Mouse (Mus musculus): ENCODE measurements around the gene Bbc3. TPM values are rescaled to one million over a fixed set of nuclear protein-coding genes. Genes with fewer than 3 reads are reported as not detected.

Bbc3 gene
- polyA plus RNA-seq, 1 experiment from 2014 or later, result 8.0 TPM

DNA sequence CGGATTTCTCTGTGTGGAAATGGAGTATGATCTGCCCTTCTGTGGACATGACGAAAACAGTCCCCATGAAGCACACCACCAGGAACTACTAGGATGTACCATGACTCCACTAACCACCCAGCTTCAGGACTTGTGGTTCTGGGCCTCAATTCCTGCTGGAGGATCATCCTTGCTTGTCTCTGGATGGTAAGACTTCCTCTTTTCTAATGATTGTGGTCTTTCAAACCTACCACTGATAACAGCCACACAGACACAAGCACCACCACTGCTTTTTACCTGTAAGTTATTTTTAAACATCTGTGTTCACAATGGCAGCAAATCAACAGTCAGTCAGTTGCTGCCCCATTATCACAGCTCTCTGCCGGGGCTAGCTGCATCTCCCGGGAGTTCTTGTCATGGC lies 37.1 kb downstream of the Bbc3 start:
- Histone ChIP-seq H3K9ac (ENCODE audit: low read length) (no peak overlapping the region), H3K4me3 (ENCODE audit: low read depth, low read length) (no peak overlapping the region), H3K27me3 (ENCODE audit: control insufficient read depth, insufficient read depth, low read length) (no peaks in the 10 kb centered on the region), H3K36me3 (ENCODE audit: control insufficient read depth, insufficient read depth, low read length) (no peaks in the 10 kb centered on the region; the same call in 1 of the 2 replicates), H3K9me3 (ENCODE audit: control insufficient read depth, low read length) (no peaks in the 10 kb centered on the region), H3K4me2 (ENCODE audit: low read depth, low read length, severe bottlenecking) (no peak overlapping the region), H3K27ac (ENCODE audit: low read depth, low read length) (no peak overlapping the region), H3K4me1 (replicated peaks; ENCODE audit: control insufficient read depth, insufficient read depth, low read length) (no peaks in the 10 kb centered on the region)
- DNase-seq (ENCODE audit: low spot score), result no peak
- no peak for ATAC-seq (replicated peaks; ENCODE audit: low FRiP score)
- 91% methylated on average over 4 of the region's 4 CpGs for WGBS

DNA sequence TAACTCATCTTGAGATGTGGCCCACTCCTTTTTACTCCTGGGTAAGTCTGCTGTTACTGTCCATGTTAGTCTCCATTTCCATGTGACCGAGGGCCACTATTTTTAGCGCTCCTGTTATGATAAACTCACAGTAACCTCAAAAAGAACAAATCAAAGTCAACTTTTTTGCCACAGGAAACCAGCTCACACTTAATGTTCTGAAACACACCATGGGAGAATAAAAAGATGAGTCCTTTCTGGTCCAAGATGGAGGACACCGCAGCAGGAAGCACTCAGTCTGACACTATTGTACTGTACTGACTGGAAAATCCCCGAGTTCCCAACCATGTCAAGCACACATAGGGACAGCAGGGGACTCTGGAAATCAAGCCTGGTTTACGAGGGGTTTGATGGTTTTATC lies 41.8 kb downstream of the Bbc3 start:
- 90% methylated on average over 5 of the region's 5 CpGs for WGBS
- Histone ChIP-seq H3K9me3 (ENCODE audit: control insufficient read depth, low read length) (no peaks in the 10 kb centered on the region), H3K4me3 (ENCODE audit: low read depth, low read length) (no peak overlapping the region), H3K36me3 (ENCODE audit: control insufficient read depth, insufficient read depth, low read length) (peaks cover 11% of the 10 kb centered on the region), H3K4me2 (ENCODE audit: low read depth, low read length, severe bottlenecking) (no peak overlapping the region), H3K27me3 (ENCODE audit: control insufficient read depth, insufficient read depth, low read length) (no peaks in the 10 kb centered on the region), H3K9ac (ENCODE audit: low read length) (no peak overlapping the region), H3K27ac (ENCODE audit: low read depth, low read length) (no peak overlapping the region), H3K4me1 (replicated peaks; ENCODE audit: control insufficient read depth, insufficient read depth, low read length) (no peaks in the 10 kb centered on the region)
- DNase-seq (ENCODE audit: low spot score) (no peak), ATAC-seq (replicated peaks; ENCODE audit: low FRiP score) (no peak)

DNA sequence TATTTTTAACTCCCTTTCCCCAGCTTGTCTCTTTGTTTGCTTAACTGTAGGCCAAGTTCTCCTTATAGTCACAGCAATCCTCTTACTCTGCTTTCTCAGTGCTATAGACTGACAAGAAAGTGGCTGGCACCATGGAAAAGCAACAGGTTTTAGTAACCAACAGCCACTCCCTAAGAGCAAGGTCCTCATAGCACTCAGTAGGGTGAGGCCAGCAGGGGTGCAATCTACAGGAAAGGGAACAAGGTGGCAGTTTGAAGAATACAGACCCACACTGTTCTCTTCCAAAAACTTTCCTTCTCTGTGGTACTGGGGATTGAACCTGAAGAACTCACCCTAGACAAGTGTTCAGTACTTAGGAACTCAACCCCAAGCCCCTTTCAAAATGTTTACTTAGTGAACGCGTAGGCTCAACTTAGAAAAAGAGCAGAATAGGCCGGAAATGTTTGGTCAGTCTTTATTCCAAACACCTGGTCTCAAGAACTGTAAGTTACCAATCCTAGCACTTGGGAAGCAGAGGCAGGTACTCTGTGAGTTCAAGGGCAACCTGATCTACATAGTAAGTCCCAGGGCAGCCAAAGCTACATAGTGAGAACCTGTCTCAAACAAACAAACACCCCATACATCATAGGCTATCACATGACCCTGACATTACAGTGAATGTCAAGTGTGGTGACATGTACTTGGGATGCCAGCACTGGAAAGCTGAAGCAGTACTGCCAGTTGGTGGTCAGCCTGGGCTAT lies 47.8 kb downstream of the Bbc3 start:
- Histone ChIP-seq H3K4me1 (replicated peaks; ENCODE audit: control insufficient read depth, insufficient read depth, low read length) (no peaks in the 10 kb centered on the region), H3K9me3 (ENCODE audit: control insufficient read depth, low read length) (no peaks in the 10 kb centered on the region), H3K27me3 (ENCODE audit: control insufficient read depth, insufficient read depth, low read length) (no peaks in the 10 kb centered on the region), H3K9ac (ENCODE audit: low read length) (no peak overlapping the region), H3K4me3 (ENCODE audit: low read depth, low read length) (no peak overlapping the region), H3K27ac (ENCODE audit: low read depth, low read length) (no peak overlapping the region), H3K4me2 (ENCODE audit: low read depth, low read length, severe bottlenecking) (no peak overlapping the region), H3K36me3 (ENCODE audit: control insufficient read depth, insufficient read depth, low read length) (peaks cover 17% of the 10 kb centered on the region)
- ATAC-seq (replicated peaks; ENCODE audit: low FRiP score) (no peak), DNase-seq (ENCODE audit: low spot score) (no peak)
- WGBS, result 95% methylated on average over 3 of the region's 3 CpGs

DNA sequence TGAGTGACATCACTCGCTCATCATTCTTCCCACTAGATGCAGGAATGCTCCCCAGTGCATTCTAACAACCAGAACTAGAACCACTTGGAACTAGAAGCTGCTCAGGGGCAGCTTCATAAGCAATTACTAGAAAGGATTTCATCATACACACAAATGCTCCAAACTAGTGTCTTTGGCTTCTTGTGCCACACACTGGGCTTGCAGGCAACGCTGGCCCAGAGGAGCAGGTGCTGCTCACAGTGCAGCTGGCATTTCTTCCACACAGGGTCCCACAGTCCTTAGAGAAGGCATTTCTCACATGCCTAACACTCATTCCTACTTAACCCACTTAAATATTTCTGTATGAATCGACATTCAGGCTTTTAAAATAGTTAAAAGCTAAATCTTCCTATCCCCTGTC lies 49.4 kb downstream of the Bbc3 start:
- H3K9ac ChIP-seq (ENCODE audit: low read length), result no peak overlapping the region
- no peaks in the 10 kb centered on the region for H3K9me3 ChIP-seq (ENCODE audit: control insufficient read depth, low read length)
- no peaks in the 10 kb centered on the region for H3K27me3 ChIP-seq (ENCODE audit: control insufficient read depth, insufficient read depth, low read length)
- H3K36me3 ChIP-seq (ENCODE audit: control insufficient read depth, insufficient read depth, low read length), result peaks cover 12% of the 10 kb centered on the region
- H3K27ac ChIP-seq (ENCODE audit: low read depth, low read length), result no peak overlapping the region
- no peak overlapping the region for H3K4me3 ChIP-seq (ENCODE audit: low read depth, low read length)
- DNase-seq (ENCODE audit: low spot score), result no peak
- no peak for ATAC-seq (replicated peaks; ENCODE audit: low FRiP score)
- no peaks in the 10 kb centered on the region; the same call in 1 of the 2 replicates for H3K4me1 ChIP-seq (replicated peaks; ENCODE audit: control insufficient read depth, insufficient read depth, low read length)
- no peak overlapping the region for H3K4me2 ChIP-seq (ENCODE audit: low read depth, low read length, severe bottlenecking)
- whole genome bisulfite sequencing, result 94% methylated on average over 3 of the region's 3 CpGs

DNA sequence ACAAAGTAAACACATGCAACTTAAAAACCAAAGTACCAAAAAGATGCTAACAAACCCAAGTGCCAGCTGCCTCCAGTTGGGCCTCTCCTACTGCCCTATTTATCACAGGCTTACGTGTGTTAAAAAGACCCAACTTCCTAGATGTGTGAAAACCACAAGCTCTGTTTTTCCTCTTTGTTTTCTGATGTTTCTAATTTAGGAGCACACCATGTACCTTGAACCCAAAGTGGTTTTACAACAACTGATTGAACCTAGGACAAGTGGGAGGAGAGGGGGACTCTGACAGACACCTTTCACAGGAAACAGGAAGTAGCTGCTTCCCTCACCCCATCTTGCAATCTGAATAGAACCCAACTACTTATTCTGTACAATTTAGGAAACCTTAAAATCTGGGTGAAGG lies 56.1 kb downstream of the Bbc3 start:
- H3K9ac ChIP-seq (ENCODE audit: low read length), result no peak overlapping the region
- no peaks in the 10 kb centered on the region for H3K27me3 ChIP-seq (ENCODE audit: control insufficient read depth, insufficient read depth, low read length)
- ATAC-seq (replicated peaks; ENCODE audit: low FRiP score) (no peak), DNase-seq (ENCODE audit: low spot score) (no peak)
- H3K27ac ChIP-seq (ENCODE audit: low read depth, low read length), result 0 out of 2 replicates have a peak overlapping the region, but pooled peaks have one; percentile 54
- 69% methylated on average over 1 of the region's 1 CpGs for WGBS
- peaks cover 15% of the 10 kb centered on the region for H3K4me1 ChIP-seq (replicated peaks; ENCODE audit: control insufficient read depth, insufficient read depth, low read length)
- no peaks in the 10 kb centered on the region for H3K9me3 ChIP-seq (ENCODE audit: control insufficient read depth, low read length)
- peaks cover 9% of the 10 kb centered on the region; the same call in 1 of the 2 replicates for H3K36me3 ChIP-seq (ENCODE audit: control insufficient read depth, insufficient read depth, low read length)
- no peak overlapping the region for H3K4me3 ChIP-seq (ENCODE audit: low read depth, low read length)
- no peak overlapping the region for H3K4me2 ChIP-seq (ENCODE audit: low read depth, low read length, severe bottlenecking)

DNA sequence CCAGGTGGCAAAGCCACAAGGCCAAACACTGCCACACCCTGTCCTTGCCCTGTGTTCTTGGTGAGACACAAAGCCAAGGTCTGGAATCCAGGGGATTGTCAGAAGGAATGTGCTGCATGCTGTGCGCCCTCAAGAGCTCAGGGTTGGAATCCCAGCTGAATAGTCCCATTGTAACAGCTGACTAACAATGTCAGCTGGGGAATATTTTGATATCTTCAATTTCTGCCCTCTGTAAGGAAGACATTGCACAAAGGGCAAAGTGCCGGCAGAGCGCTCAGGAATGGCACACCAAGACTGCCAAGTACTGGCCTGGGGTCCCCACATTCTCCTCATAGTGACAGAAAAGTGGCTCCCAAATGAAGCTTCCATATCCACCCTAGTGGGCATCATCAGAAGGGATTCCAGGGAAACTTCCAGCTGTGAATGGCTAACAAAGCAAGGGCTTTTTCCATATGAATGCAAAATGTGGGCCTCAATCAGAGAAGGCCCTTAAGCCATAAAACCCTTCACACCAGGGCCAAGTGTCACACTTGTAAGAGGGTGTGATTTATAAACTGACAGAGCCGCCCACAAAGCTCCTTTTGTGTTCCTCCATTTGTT lies 56.8 kb downstream of the Bbc3 start:
- Histone ChIP-seq H3K4me3 (ENCODE audit: low read depth, low read length) (no peak overlapping the region), H3K9me3 (ENCODE audit: control insufficient read depth, low read length) (no peaks in the 10 kb centered on the region), H3K9ac (ENCODE audit: low read length) (no peak overlapping the region), H3K36me3 (ENCODE audit: control insufficient read depth, insufficient read depth, low read length) (peaks cover 9% of the 10 kb centered on the region; the same call in 1 of the 2 replicates), H3K27me3 (ENCODE audit: control insufficient read depth, insufficient read depth, low read length) (no peaks in the 10 kb centered on the region), H3K27ac (ENCODE audit: low read depth, low read length) (peak overlapping the region; percentile 54), H3K4me2 (ENCODE audit: low read depth, low read length, severe bottlenecking) (no peak overlapping the region), H3K4me1 (replicated peaks; ENCODE audit: control insufficient read depth, insufficient read depth, low read length) (peaks cover 15% of the 10 kb centered on the region)
- 15% methylated on average over 4 of the region's 4 CpGs for WGBS
- ATAC-seq (replicated peaks; ENCODE audit: low FRiP score) (peak; percentile 82), DNase-seq (ENCODE audit: low spot score) (peak; percentile 59)

DNA sequence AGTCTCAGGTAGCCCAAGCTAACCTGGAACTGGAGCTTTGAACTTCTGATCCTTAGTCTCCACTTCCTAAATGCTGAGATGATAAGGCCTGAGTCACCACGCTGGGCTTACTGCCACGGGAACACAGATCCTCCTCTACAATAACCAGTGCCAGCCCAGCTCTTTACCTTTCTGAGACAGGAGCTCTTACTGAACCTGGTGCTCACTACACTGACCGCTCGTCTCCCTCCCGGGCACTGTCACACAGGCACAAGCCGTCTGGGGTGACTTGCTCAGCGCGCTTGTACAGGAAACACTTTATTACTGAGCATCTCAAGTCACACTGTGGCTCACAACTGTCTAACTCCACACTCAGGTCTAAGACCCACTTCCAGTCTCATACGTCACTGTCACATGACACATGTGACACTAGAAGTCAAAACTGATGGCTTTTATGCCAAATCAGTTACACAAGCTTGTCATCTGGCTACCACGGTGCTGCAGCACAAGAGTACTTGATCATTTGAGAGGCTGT lies 58.0 kb downstream of the Bbc3 start:
- no peaks in the 10 kb centered on the region for H3K27me3 ChIP-seq (ENCODE audit: control insufficient read depth, insufficient read depth, low read length)
- H3K27ac ChIP-seq (ENCODE audit: low read depth, low read length), result no peak overlapping the region
- no peak overlapping the region for H3K4me2 ChIP-seq (ENCODE audit: low read depth, low read length, severe bottlenecking)
- 65% methylated on average over 10 of the region's 10 CpGs for WGBS
- no peaks in the 10 kb centered on the region for H3K9me3 ChIP-seq (ENCODE audit: control insufficient read depth, low read length)
- no peak overlapping the region for H3K4me3 ChIP-seq (ENCODE audit: low read depth, low read length)
- H3K36me3 ChIP-seq (ENCODE audit: control insufficient read depth, insufficient read depth, low read length), result peaks cover 12% of the 10 kb centered on the region; the same call in 1 of the 2 replicates
- peaks cover 15% of the 10 kb centered on the region for H3K4me1 ChIP-seq (replicated peaks; ENCODE audit: control insufficient read depth, insufficient read depth, low read length)
- H3K9ac ChIP-seq (ENCODE audit: low read length), result no peak overlapping the region
- DNase-seq (ENCODE audit: low spot score) (no peak), ATAC-seq (replicated peaks; ENCODE audit: low FRiP score) (no peak)

DNA sequence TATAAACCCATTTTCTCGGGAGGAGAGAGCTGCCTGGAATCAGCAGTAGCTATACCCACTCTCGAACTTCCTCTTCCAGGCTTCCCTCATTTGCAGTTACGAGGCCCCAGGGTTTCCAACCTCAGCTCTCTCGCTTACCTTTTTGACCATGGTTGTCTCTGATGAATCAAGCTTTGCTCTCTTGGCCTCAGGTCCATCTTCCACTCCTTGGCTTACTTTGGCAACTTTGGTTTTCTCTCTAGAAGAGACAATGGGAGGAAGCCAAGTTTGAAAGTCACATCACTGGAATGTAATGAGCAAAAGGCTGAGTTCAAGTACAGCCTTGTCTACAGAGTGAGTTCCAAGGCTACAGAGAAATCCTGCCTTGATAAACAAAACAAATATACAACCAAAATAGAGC lies 58.5 kb downstream of the Bbc3 start:
- Histone ChIP-seq H3K4me2 (ENCODE audit: low read depth, low read length, severe bottlenecking) (no peak overlapping the region), H3K9me3 (ENCODE audit: control insufficient read depth, low read length) (no peaks in the 10 kb centered on the region), H3K4me3 (ENCODE audit: low read depth, low read length) (no peak overlapping the region), H3K27me3 (ENCODE audit: control insufficient read depth, insufficient read depth, low read length) (no peaks in the 10 kb centered on the region), H3K27ac (ENCODE audit: low read depth, low read length) (no peak overlapping the region), H3K9ac (ENCODE audit: low read length) (no peak overlapping the region), H3K36me3 (ENCODE audit: control insufficient read depth, insufficient read depth, low read length) (peaks cover 12% of the 10 kb centered on the region; the same call in 1 of the 2 replicates), H3K4me1 (replicated peaks; ENCODE audit: control insufficient read depth, insufficient read depth, low read length) (peaks cover 15% of the 10 kb centered on the region)
- 79% methylated on average over 4 of the region's 4 CpGs for WGBS
- no peak for ATAC-seq (replicated peaks; ENCODE audit: low FRiP score)
- no peak for DNase-seq (ENCODE audit: low spot score)
